Mouse (Mus musculus) embryonic facial prominence, embryonic 14.5 days (tissue): Measurements from ENCODE around the gene Cd300ld3. TPM values are rescaled to one million over a fixed set of nuclear protein-coding genes. Genes with fewer than 3 reads are reported as not detected.
"Not testable (repeated sequence)": the region's sequence is repeated elsewhere in the genome, so short reads cannot be mapped to it uniquely, and the experiment has no call there.

Source experiments
- ATAC-seq: fragments of 200-750 bp; cut with Nextera tagmentation; 2 replicates; pipeline ENCODE4 v1.8.0; 2017; ENCODE audit warnings: low read depth, moderate number of reproducible peaks, moderate TSS enrichment
- DNase-seq: peaks from one replicate; pipeline ENCODE4 v3.0.0-alpha.2; 2015; ENCODE audit warnings: low spot score
- H3K27ac ChIP-seq: fragments of 300-500 bp; sonication (generic); replicated peaks from 2 replicates; pipeline ENCODE4 v1.5.1; 2014; ENCODE audit warnings: low read depth, mild to moderate bottlenecking, low read length, moderate library complexity
- H3K27me3 ChIP-seq: fragments of 300-500 bp; sonication (generic); replicated peaks from 2 replicates; pipeline ENCODE4 v1.6.1; 2014; ENCODE audit warnings: low read length; ENCODE audit not compliant: control insufficient read depth, insufficient read depth
- H3K36me3 ChIP-seq: fragments of 300-500 bp; sonication (generic); 2 replicates; pipeline ENCODE4 v1.6.1; 2014; ENCODE audit warnings: low read length, mixed read lengths; ENCODE audit not compliant: control insufficient read depth, insufficient read depth
- H3K4me1 ChIP-seq: fragments of 300-500 bp; sonication (generic); 2 replicates; pipeline ENCODE4 v1.6.1; 2014; ENCODE audit warnings: antibody characterized with exemption, low read length; ENCODE audit not compliant: control insufficient read depth, insufficient read depth
- H3K4me2 ChIP-seq: fragments of 300-500 bp; sonication (generic); 2 replicates; pipeline ENCODE4 v1.6.1; 2014; ENCODE audit warnings: low read depth, mild to moderate bottlenecking, low read length, moderate library complexity, mixed read lengths
- H3K4me3 ChIP-seq: fragments of 300-500 bp; sonication (generic); 2 replicates; pipeline ENCODE4 v1.5.1; 2014; ENCODE audit warnings: low read depth, mild to moderate bottlenecking, low read length
- H3K9ac ChIP-seq: fragments of 300-500 bp; sonication (generic); 2 replicates; pipeline ENCODE4 v1.6.1; 2014; ENCODE audit warnings: low read depth, mild to moderate bottlenecking, low read length, moderate library complexity, mixed read lengths
- H3K9me3 ChIP-seq: fragments of 300-500 bp; sonication (generic); 2 replicates; pipeline ENCODE4 v1.6.1; 2016; ENCODE audit warnings: low read length; ENCODE audit not compliant: control insufficient read depth
- WGBS: fragments of 180-500 bp; shearing (Covaris S2); extraction: QIAGEN DNeasy Blood & Tissue Kit; methylation state at CpG from one replicate; pipeline ENCODE4 v1.1.7; 2014; 5-methylcytosine and 5-hydroxymethylcytosine counted together
- polyA plus RNA-seq: library from polyadenylated mRNA; unstranded; fragments of >200 nt; fragmentation: Nextera tagmentation; extraction: Ambion mirVana; gene quantifications from 2 replicates; pipeline ENCODE4 v1.2.1, GENCODE M21; 2014

The Cd300ld3 gene
- polyA plus RNA-seq, 1 experiment from 2014 or later = not detected

DNA sequence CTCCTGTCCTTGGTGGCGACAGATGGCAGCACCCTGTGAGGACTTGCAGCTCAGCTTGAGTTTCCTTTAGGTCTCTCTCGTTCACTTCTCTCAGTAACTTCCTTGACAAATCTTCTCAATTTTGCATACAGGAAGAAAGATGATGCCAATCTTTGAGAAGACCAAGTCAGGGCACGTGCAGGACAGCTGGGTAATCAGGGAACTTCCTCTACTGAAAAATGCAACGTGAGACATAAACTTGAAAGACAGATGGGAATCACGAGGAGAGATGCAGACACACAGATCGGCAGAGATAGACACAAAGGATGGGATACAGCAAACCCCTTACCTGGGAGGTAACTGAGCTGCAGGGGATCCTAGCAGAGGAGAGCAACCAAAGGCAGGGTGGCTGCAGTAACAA lies 10.5 kb downstream of the Cd300ld3 start, which contains the start of gene Cd300ld5:
Cd300ld5 (minus strand) TSS at position 101 of the 400 bp plus-strand sequence.
- H3K4me3 ChIP-seq, H3K36me3 ChIP-seq, H3K9me3 ChIP-seq, ATAC-seq, H3K9ac ChIP-seq, H3K4me1 ChIP-seq, H3K27me3 ChIP-seq, H3K27ac ChIP-seq, DNase-seq, H3K4me2 ChIP-seq: not testable (repeated sequence)
- no CpG with 5 or more reads among the region's 6 CpGs for WGBS

DNA sequence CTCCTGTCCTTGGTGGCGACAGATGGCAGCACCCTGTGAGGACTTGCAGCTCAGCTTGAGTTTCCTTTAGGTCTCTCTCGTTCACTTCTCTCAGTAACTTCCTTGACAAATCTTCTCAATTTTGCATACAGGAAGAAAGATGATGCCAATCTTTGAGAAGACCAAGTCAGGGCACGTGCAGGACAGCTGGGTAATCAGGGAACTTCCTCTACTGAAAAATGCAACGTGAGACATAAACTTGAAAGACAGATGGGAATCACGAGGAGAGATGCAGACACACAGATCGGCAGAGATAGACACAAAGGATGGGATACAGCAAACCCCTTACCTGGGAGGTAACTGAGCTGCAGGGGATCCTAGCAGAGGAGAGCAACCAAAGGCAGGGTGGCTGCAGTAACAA lies 21.3 kb downstream of the Cd300ld3 start, which contains the start of gene Cd300ld4:
Cd300ld4 (minus strand) TSS at position 101 of the 400 bp plus-strand sequence.
- WGBS = no CpG with 5 or more reads among the region's 6 CpGs
- not testable (repeated sequence) for H3K36me3 ChIP-seq, H3K4me2 ChIP-seq, H3K27me3 ChIP-seq, ATAC-seq, H3K4me1 ChIP-seq, H3K27ac ChIP-seq, DNase-seq, H3K9ac ChIP-seq, H3K4me3 ChIP-seq, H3K9me3 ChIP-seq

GRCm38 (mm10) chr11:115016093-115016492 lies 32.1 kb downstream of the Cd300ld3 start, which contains the start of gene Cd300ld2:
Gene Cd300ld2 (minus strand): TSS chr11:115016193.
- ATAC-seq, H3K9ac ChIP-seq: not testable (repeated sequence)
- no CpG with 5 or more reads among the region's 7 CpGs for WGBS

GRCm38 (mm10) chr11:115004070-115004469 lies 44.1 kb downstream of the Cd300ld3 start:
- no peak for ATAC-seq
- WGBS = 84% methylated on average over 5 of the region's 5 CpGs

More at GRCm38 (mm10) chr11:115016093-115016492, 32.1 kb downstream of the Cd300ld3 start, which contains the start of gene Cd300ld2:
- not testable (repeated sequence) for H3K36me3 ChIP-seq, H3K27me3 ChIP-seq, H3K27ac ChIP-seq, H3K4me1 ChIP-seq, H3K4me3 ChIP-seq, H3K4me2 ChIP-seq, DNase-seq, H3K9me3 ChIP-seq

GRCm38 (mm10) chr11:115001474-115002040 lies 46.7 kb downstream of the Cd300ld3 start, which contains the start of gene Cd300c2:
Gene Cd300c2 (minus strand): TSS chr11:115001880.
- Histone ChIP-seq H3K9me3 (no peaks in the 10 kb centered on the region), H3K27ac (no peak within 1 kb of the TSS), H3K27me3 (no peaks in the 10 kb centered on the region), H3K4me3 (no peak within 1 kb of the TSS), H3K36me3 (no peaks in the 10 kb centered on the region), H3K4me2 (no peak within 1 kb of the TSS), H3K9ac (no peak within 1 kb of the TSS), H3K4me1 (no peaks in the 10 kb centered on the region)
- ATAC-seq (no peak), DNase-seq (no peak)
- 83% methylated on average over 7 of the region's 7 CpGs for WGBS

More at GRCm38 (mm10) chr11:115004070-115004469, 44.1 kb downstream of the Cd300ld3 start:
- Histone ChIP-seq H3K9me3 (no peaks in the 10 kb centered on the region), H3K36me3 (no peaks in the 10 kb centered on the region), H3K4me3 (no peak overlapping the region), H3K4me2 (no peak overlapping the region), H3K4me1 (no peaks in the 10 kb centered on the region), H3K27ac (no peak overlapping the region), H3K9ac (no peak overlapping the region), H3K27me3 (no peaks in the 10 kb centered on the region)
- DNase-seq = no peak

Other genes with a start within 250 kb of the Cd300ld3 start
- not detected in 2 replicates for gene Gpr142, start 249.5 kb downstream of the Cd300ld3 start, polyA plus RNA-seq
- 39.6 and 40.3 TPM in 2 replicates for gene Gprc5c, start 197.3 kb downstream of the Cd300ld3 start, polyA plus RNA-seq
- gene Cd300a, start 158.4 kb downstream of the Cd300ld3 start, polyA plus RNA-seq = 0.96 and 1.7 TPM in 2 replicates
- 0.39 and 0.49 TPM in 2 replicates for gene Cd300lb, start 114.0 kb downstream of the Cd300ld3 start, polyA plus RNA-seq
- not detected in 2 replicates for gene Cd300c, start 79.3 kb downstream of the Cd300ld3 start, polyA plus RNA-seq
- gene Cd300ld, start 58.5 kb downstream of the Cd300ld3 start, polyA plus RNA-seq = 0.10 and 0.14 TPM in 2 replicates
- gene Cd300c2, start 46.5 kb downstream of the Cd300ld3 start, polyA plus RNA-seq = 3.2 and 3.5 TPM in 2 replicates
- not detected in 2 replicates for gene Cd300ld2, start 32.2 kb downstream of the Cd300ld3 start, polyA plus RNA-seq
- gene Cd300ld4, start 21.4 kb downstream of the Cd300ld3 start, polyA plus RNA-seq = not detected in 2 replicates
- gene Cd300ld5, start 10.6 kb downstream of the Cd300ld3 start, polyA plus RNA-seq = not detected in 2 replicates
- 0.10 TPM in 1 of 2 replicates, not detected in the other for gene Cd300e, start 13.8 kb upstream of the Cd300ld3 start, polyA plus RNA-seq
- 1.6 and 2.9 TPM in 2 replicates for gene Rab37, start 43.0 kb upstream of the Cd300ld3 start, polyA plus RNA-seq
- gene Cd300lf, start 85.6 kb upstream of the Cd300ld3 start, polyA plus RNA-seq = 0.14 and 0.56 TPM in 2 replicates
- gene Slc9a3r1, start 114.9 kb upstream of the Cd300ld3 start, polyA plus RNA-seq = 40.6 and 43.5 TPM in 2 replicates
- 12.5 and 14.9 TPM in 2 replicates for gene Tmem104, start 139.1 kb upstream of the Cd300ld3 start, polyA plus RNA-seq
- 20.0 and 23.3 TPM in 2 replicates for gene Nat9, start 139.4 kb upstream of the Cd300ld3 start, polyA plus RNA-seq
- gene Grin2c, start 218.8 kb upstream of the Cd300ld3 start, polyA plus RNA-seq = not detected in 2 replicates
- gene Fdxr, start 228.6 kb upstream of the Cd300ld3 start, polyA plus RNA-seq = 10.4 and 11.0 TPM in 2 replicates
- gene Fads6, start 249.3 kb upstream of the Cd300ld3 start, polyA plus RNA-seq = 0.24 and 0.52 TPM in 2 replicates